Mouse (Mus musculus) lung, postnatal 25 days (tissue): Measurements from ENCODE around the gene Gm28102.
"Not testable (repeated sequence)": the region's sequence is repeated elsewhere in the genome, so short reads cannot be mapped to it uniquely, and the experiment has no call there.

Experiments used
- DNase-seq: peaks from one replicate; pipeline ENCODE4 v3.0.0; 2022; ENCODE audit warnings: low spot score

Gene Gm28102

DNA sequence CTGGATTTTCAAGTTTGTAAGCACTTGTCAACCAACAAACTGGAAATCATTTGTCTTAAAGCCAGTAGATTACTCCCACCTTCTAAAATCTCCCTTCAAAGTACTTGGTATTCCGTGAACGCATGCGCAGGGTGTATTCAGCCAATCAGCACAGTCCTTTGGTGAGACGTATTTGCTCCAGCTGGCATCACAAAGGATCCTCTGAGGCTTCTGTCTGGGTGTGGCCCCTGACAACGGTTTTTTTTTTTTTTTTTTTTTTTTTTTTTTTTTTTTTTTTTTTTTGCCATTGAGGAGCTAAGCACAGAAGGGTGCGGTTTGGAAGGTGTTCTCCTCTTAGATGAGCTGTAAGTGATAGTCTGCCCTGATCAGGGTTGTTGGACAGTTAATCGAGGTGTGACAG, at the start of gene Gm28102:
Gm28102 (plus strand) TSS at position 301 of the 400 bp plus-strand sequence.
- DNase-seq = not testable (repeated sequence)
